Mouse (Mus musculus): Measurements from ENCODE around the gene Tmem141. TPM values are rescaled to one million over a fixed set of nuclear protein-coding genes. Genes with fewer than 3 reads are reported as not detected.
A peak's percentile ranks its signal among the peaks of the same experiment; 100 is the strongest.

Tmem141 gene
- polyA plus RNA-seq, 1 experiment from 2014 or later, result 16.6 TPM

DNA sequence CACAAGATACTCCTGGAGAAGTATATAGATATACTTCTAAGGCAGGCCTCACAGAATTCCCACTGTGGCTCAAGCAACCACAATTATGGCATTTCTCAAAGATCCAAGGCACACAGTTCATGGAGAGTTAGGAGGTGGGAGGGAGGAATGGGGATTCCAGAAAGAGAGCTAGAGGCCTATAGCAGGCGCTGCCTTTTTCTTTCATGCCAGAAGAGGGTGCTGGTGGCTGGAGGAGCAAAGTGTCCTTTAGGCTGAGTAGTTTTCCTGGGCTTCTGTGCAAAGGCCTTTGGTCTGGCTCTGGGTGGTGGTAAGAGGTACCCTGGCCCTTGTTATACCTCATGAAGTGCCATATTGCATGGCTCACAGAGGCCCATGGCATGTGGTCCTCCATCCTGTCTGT lies 12.2 kb upstream of the Tmem141 start:
- no peak for DNase-seq (ENCODE audit: low spot score)
- no peaks in the 10 kb centered on the region for H3K36me3 ChIP-seq (replicated peaks)
- 44% methylated on average over 1 of the region's 1 CpGs for WGBS

DNA sequence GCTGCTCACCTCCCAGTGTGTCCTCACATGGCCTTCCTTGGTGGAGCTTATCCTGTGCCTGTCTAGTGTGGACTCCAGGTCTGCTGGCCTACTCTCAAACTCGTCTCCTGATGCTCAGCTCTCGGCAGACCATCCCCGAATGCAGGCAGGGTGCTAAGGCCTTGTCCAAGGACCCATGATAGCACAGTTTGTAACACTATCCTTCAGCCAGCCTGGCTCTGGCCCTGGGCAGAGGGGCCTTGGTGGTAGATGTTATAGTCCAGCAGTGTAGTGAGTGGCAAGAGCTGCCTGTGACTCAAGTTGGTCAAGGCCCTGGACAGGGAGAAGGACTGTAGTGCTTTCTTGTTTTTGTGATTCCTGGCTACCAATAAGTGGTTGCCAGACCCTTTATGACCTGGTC lies 11.8 kb upstream of the Tmem141 start:
- no peak for DNase-seq (ENCODE audit: low spot score)
- no peaks in the 10 kb centered on the region for H3K36me3 ChIP-seq (replicated peaks)
- no peak overlapping the region for H3K27ac ChIP-seq (replicated peaks)
- H3K27me3 ChIP-seq (replicated peaks; ENCODE audit: low read depth, poor library complexity, severe bottlenecking), result no peaks in the 10 kb centered on the region
- WGBS, result 87% methylated on average over 3 of the region's 3 CpGs
- no peaks in the 10 kb centered on the region for H3K9me3 ChIP-seq
- H3K4me3 ChIP-seq, result no peak overlapping the region
- peaks cover 3% of the 10 kb centered on the region for H3K4me1 ChIP-seq

More for the DNA sequence above, 12.2 kb upstream of the Tmem141 start:
- H3K27ac ChIP-seq (replicated peaks), result no peak overlapping the region
- H3K4me3 ChIP-seq, result no peak overlapping the region
- no peaks in the 10 kb centered on the region for H3K4me1 ChIP-seq
- no peaks in the 10 kb centered on the region for H3K27me3 ChIP-seq (replicated peaks; ENCODE audit: low read depth, poor library complexity, severe bottlenecking)
- no peaks in the 10 kb centered on the region for H3K9me3 ChIP-seq

DNA sequence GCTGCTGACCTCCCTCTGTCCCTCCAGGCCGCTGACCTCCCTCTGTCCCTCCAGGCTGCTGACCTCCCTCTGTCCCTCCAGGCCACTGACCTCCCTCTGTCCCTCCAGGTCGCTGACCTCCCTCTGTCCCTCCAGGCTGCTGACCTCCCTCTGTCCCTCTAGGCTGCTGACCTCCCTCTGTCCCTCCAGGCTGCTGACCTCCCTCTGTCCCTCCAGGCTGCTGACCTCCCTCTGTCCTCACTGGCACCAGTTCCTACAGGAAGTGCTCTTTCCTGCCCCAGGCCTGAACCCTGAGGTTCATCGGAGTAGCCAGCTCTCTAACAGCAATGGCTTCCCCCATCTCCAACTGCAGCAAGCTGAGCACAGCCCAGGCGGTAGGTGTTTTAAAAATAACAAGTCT lies 6.9 kb upstream of the Tmem141 start:
- 44% methylated on average over 4 of the region's 4 CpGs for WGBS
- peak overlapping the region; percentile 2; the same call in 1 of the 2 replicates for H3K27ac ChIP-seq (replicated peaks)
- H3K27me3 ChIP-seq (replicated peaks; ENCODE audit: low read depth, poor library complexity, severe bottlenecking), result no peaks in the 10 kb centered on the region; the same call in 1 of the 2 replicates
- no peaks in the 10 kb centered on the region for H3K9me3 ChIP-seq
- no peak for DNase-seq (ENCODE audit: low spot score)
- H3K4me1 ChIP-seq, result peaks cover 14% of the 10 kb centered on the region
- no peaks in the 10 kb centered on the region for H3K36me3 ChIP-seq (replicated peaks)
- no peak overlapping the region for H3K4me3 ChIP-seq

DNA sequence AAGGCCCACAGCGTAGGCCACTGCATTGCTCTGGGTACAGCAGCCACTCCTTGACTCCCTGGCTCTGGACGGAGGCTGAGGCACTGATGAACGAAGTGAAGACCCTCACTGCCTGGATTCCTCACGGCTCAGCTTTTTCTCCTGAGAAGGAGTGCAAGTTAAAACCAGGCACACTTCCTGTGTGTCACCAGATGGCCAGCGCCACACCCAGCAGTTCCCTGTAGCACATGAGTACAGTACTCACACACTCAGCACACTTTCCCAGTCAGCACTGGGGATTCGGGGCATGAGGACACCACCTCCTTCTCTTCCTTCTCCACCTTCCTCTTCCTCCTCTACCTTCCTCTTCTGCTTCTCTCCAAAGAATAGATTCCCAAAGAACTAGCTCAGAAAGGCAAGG lies 6.0 kb upstream of the Tmem141 start, which contains the start of gene Fcna:
Fcna (minus strand) TSS at position 220 of the 400 bp plus-strand sequence.
- WGBS, result 79% methylated on average over 6 of the region's 6 CpGs
- no peaks in the 10 kb centered on the region for H3K9me3 ChIP-seq
- no peak for DNase-seq (ENCODE audit: low spot score)
- peak within 1 kb of the TSS; percentile 2; the same call in 1 of the 2 replicates for H3K27ac ChIP-seq (replicated peaks)
- H3K4me3 ChIP-seq, result no peak within 1 kb of the TSS
- no peaks in the 10 kb centered on the region for H3K36me3 ChIP-seq (replicated peaks)
- H3K27me3 ChIP-seq (replicated peaks; ENCODE audit: low read depth, poor library complexity, severe bottlenecking), result no peaks in the 10 kb centered on the region; the same call in 1 of the 2 replicates
- peaks cover 14% of the 10 kb centered on the region for H3K4me1 ChIP-seq

DNA sequence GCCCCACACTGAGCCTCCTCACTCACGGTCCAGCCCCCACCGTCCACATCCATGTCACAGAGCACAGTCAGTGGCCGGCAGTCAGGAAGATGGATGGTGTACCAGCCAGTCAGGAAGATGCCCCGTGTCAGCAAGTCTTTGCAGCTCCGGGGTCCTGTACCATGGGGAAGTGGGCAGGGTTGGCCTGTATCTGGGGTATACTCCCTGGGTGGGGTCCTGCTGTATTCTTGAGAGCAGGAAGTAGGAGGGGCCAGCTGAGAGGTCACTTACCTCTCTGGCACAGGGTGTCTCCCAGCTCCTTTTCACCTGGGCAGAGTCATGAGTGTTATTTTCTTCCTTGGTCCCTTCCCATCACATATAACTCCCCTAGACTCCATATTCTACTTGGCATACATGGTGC lies 4.2 kb upstream of the Tmem141 start:
- Histone ChIP-seq H3K27me3 (replicated peaks; ENCODE audit: low read depth, poor library complexity, severe bottlenecking) (no peaks in the 10 kb centered on the region; the same call in 1 of the 2 replicates), H3K4me3 (no peak overlapping the region), H3K27ac (replicated peaks) (no peak overlapping the region), H3K36me3 (replicated peaks) (no peaks in the 10 kb centered on the region), H3K4me1 (peaks cover 24% of the 10 kb centered on the region), H3K9me3 (no peaks in the 10 kb centered on the region)
- DNase-seq (ENCODE audit: low spot score), result no peak
- 74% methylated on average over 5 of the region's 5 CpGs for WGBS

DNA sequence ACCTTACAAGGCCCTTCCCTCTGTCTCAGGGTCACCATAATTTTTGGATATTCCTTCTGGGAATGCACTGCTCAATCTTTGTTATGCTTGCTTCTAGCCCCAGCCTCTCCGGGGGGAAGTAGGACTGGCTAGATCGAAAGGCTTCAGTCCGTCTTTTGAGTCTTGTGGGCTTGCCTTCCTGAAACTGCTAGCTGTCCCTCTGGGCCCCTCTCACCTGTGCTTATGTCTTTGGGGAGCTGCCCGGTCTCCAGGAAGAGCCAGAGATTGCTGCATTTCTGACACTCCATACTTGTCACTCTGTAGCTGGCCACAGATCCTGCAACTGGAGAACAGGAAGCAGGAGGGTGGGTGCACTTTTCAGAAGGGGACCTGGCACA lies 965 bp downstream of the Tmem141 start:
- Histone ChIP-seq H3K27me3 (replicated peaks; ENCODE audit: low read depth, poor library complexity, severe bottlenecking) (peaks cover 45% of the 10 kb centered on the region), H3K4me3 (peak overlapping the region; percentile 62; the same call in 1 of the 2 replicates), H3K36me3 (replicated peaks) (no peaks in the 10 kb centered on the region), H3K27ac (replicated peaks) (no peak overlapping the region), H3K9me3 (no peaks in the 10 kb centered on the region), H3K4me1 (peaks cover 24% of the 10 kb centered on the region)
- WGBS, result 88% methylated on average over 4 of the region's 4 CpGs
- DNase-seq (ENCODE audit: low spot score), result no peak

DNA sequence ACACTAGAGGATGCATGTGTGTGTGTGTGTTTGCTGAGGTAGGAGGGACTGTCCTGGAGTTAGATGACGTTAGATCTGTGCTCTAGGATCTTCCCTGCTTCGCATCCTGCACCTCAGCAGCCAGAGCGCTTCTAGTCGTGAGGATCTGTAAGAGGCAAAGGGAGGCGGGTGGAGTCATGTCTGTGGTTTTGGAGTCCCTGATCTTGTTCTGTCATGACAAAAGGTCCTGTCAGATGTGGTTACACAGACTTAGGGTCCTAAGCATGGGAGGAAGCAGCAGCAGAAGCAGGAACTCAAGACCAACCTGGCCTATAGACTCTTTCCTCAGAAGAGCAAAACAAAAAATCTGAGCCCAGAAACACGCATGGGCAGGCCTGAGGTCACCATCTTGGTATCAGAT lies 1.4 kb downstream of the Tmem141 start:
- WGBS, result 82% methylated on average over 6 of the region's 6 CpGs
- Histone ChIP-seq H3K36me3 (replicated peaks) (no peaks in the 10 kb centered on the region), H3K27ac (replicated peaks) (no peak overlapping the region), H3K9me3 (no peaks in the 10 kb centered on the region), H3K4me1 (peaks cover 25% of the 10 kb centered on the region), H3K27me3 (replicated peaks; ENCODE audit: low read depth, poor library complexity, severe bottlenecking) (peaks cover 50% of the 10 kb centered on the region), H3K4me3 (no peak overlapping the region)
- no peak for DNase-seq (ENCODE audit: low spot score)

DNA sequence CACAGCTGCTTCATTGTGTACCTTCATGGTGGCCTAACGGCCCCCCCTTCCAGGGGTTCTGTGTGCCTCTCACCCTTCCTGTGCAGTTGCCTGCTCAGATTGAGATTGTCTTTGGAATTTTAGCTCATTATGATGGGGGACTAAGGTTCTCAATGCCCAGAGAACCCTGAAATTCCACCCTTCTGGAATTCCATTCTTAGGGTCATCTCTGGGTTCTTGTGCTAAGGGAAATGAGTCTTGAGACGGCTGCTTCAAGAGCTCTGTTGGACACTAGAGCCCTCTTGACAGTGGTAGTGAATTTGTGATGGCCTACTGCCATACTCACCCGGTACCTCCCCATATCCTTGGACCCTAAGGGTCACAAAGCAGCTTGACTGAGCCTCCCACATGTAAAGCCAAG lies 4.2 kb downstream of the Tmem141 start, which contains the start of gene Ccdc183:
Ccdc183 (minus strand) TSS at position 101 of the 400 bp plus-strand sequence.
- WGBS, result 82% methylated on average over 3 of the region's 3 CpGs
- Histone ChIP-seq H3K27ac (replicated peaks) (no peak within 1 kb of the TSS), H3K4me1 (peaks cover 25% of the 10 kb centered on the region), H3K4me3 (peak within 1 kb of the TSS; percentile 33; the same call in 1 of the 2 replicates), H3K36me3 (replicated peaks) (no peaks in the 10 kb centered on the region), H3K9me3 (no peaks in the 10 kb centered on the region), H3K27me3 (replicated peaks; ENCODE audit: low read depth, poor library complexity, severe bottlenecking) (peaks cover 76% of the 10 kb centered on the region)
- DNase-seq (ENCODE audit: low spot score), result no peak

DNA sequence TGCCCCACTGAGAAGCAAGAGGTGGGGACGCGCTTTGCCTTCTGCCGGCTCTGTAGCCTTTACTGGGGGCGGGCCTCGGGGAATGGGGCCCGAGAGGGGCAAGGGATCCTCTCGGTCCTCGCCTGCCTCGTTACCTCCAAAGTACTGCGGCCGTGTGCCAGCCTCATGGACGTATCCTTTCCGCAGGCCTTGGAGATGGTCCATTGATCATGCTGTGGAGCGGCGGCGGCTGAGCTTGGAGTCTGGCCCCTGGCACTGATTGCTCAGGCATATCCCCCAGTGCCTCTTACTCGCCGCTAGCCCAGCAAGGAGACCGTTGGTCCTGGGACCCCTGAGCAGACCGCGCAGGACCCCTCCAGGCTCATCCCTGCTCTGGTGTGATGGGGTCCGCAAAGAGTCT lies 5.4 kb downstream of the Tmem141 start:
- Histone ChIP-seq H3K9me3 (no peaks in the 10 kb centered on the region), H3K27me3 (replicated peaks; ENCODE audit: low read depth, poor library complexity, severe bottlenecking) (peaks cover 85% of the 10 kb centered on the region), H3K4me1 (peaks cover 19% of the 10 kb centered on the region), H3K4me3 (peak overlapping the region; percentile 33), H3K27ac (replicated peaks) (no peak overlapping the region; the same call in 1 of the 2 replicates), H3K36me3 (replicated peaks) (no peaks in the 10 kb centered on the region)
- 26% methylated on average over 22 of the region's 22 CpGs for WGBS
- DNase-seq (ENCODE audit: low spot score), result no peak

DNA sequence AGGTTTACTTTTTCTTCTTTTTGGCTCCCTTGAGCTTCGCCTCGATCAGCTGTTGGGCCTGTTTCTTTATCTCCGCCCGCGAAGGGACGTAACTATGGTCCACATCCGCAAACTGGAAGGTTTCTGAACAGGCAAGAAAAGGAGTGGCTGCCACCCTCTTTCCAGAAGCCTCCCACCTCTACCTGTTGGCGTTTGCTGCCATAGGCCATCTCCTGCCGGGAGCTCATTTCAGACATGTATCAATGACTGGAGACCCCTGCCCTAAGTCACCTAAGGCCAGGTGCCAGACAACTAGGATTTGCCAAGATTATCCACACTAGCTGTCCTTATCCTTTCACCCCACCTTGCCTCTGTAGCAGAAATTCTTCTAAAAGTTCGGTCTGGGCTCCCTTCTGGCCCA lies 13.1 kb downstream of the Tmem141 start:
- peak overlapping the region; percentile 96 for H3K27ac ChIP-seq (replicated peaks)

DNA sequence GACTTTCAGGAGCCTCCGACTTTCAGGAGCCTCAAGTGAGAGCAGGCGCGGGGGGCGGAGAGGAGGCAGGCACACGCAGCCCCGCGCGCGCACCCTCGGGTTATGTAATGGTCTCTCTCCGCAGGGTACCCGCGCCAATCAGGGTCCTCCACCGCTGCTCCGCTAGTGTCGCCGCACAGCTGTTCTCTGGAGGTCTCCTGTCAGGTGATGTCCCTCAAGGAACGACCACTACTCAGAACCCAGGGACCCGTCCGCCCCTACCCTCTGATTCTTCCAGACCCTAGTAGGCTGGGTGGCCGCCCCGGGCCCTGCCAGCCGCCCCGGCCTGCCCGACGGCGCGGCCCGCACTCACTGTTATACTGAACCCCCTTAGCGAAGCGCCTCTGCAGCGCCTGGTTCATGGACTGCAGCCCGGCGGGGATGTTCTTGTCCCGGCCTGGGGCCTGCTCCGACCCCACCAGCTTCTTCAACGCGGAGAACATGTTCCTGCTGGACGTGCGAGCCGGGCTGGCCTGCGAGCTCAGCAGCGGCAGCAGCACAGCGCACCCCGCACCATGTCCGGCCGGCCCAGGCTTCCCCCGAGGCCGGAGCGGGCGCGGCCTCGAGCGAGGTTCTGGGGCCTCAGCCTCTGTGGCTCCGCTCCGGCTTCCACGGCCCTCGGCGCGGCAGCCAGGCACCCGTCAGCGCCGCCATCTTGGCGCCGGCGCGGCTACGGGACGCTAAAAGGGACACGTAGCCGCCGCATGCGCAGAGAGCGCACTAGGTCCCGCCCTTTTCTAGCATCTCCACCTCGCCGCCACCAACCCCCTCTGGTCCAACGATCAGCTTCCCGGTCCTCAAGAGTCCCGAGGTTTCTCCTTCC lies 13.8 kb downstream of the Tmem141 start, which contains the start of gene Rabl6:
Rabl6 (minus strand) TSS at position 761 of the 862 bp plus-strand sequence.
- Histone ChIP-seq H3K27me3 (replicated peaks; ENCODE audit: low read depth, poor library complexity, severe bottlenecking) (peaks cover 40% of the 10 kb centered on the region), H3K4me3 (peak within 1 kb of the TSS; percentile 94), H3K9me3 (no peaks in the 10 kb centered on the region), H3K36me3 (replicated peaks) (peaks cover 21% of the 10 kb centered on the region), H3K4me1 (peaks cover 17% of the 10 kb centered on the region), H3K27ac (replicated peaks) (peak within 1 kb of the TSS; percentile 96)
- peak; percentile 90 for DNase-seq (ENCODE audit: low spot score)
- under 1% methylated on average over 80 of the region's 80 CpGs for WGBS

More for the DNA sequence above, 13.1 kb downstream of the Tmem141 start:
- 70% methylated on average over 10 of the region's 10 CpGs for WGBS
- H3K36me3 ChIP-seq (replicated peaks), result peaks cover 15% of the 10 kb centered on the region
- peaks cover 17% of the 10 kb centered on the region for H3K4me1 ChIP-seq
- peaks cover 46% of the 10 kb centered on the region for H3K27me3 ChIP-seq (replicated peaks; ENCODE audit: low read depth, poor library complexity, severe bottlenecking)
- peak overlapping the region; percentile 94 for H3K4me3 ChIP-seq
- H3K9me3 ChIP-seq, result no peaks in the 10 kb centered on the region
- DNase-seq (ENCODE audit: low spot score), result no peak

DNA sequence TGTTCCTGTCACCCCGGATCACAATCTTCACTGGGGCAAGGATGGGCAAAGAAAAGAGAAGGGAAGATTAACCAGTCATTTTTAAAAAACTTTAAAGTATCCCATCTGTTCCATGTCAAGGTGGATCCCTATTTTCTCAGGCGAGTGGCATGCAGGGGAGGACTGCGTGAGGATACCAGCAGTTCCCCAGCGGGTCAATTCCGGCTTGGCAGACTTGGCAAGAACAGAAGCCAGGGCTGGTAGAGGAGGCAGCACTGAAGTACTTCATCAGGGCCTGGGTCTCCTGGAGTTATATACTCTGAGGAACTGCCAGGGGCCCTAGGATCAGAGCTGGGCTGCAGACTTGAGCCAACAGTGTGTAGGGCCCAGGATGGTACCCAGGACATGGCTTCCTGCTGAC lies 19.3 kb downstream of the Tmem141 start:
- 92% methylated on average over 5 of the region's 5 CpGs for WGBS
- H3K4me1 ChIP-seq, result peaks cover 12% of the 10 kb centered on the region
- no peak overlapping the region for H3K4me3 ChIP-seq
- H3K9me3 ChIP-seq, result no peaks in the 10 kb centered on the region
- H3K36me3 ChIP-seq (replicated peaks), result peaks cover 76% of the 10 kb centered on the region
- H3K27me3 ChIP-seq (replicated peaks; ENCODE audit: low read depth, poor library complexity, severe bottlenecking), result no peaks in the 10 kb centered on the region
- no peak for DNase-seq (ENCODE audit: low spot score)
- H3K27ac ChIP-seq (replicated peaks), result no peak overlapping the region

DNA sequence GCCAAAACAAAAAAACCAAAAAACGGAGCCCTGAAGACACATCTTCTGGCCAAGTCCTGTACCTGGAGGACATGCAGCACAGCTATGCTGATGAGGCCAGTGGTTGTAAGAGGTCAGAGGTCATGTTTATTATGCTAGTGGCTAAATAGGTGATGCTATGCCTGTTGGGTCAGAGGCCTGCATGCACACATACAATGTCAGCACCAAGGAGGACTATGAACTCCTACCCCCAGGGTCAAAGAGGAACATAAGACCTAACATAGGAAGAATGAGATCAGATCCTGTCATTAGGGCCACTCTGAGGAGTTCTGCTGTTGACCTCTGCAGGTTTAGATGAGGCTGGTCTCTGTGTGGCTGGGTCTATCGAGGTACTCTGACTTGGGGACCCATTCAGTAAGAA lies 21.8 kb downstream of the Tmem141 start:
- 87% methylated on average over 2 of the region's 2 CpGs for WGBS
- Histone ChIP-seq H3K27ac (replicated peaks) (no peak overlapping the region), H3K4me1 (no peaks in the 10 kb centered on the region), H3K36me3 (replicated peaks) (peaks cover 96% of the 10 kb centered on the region), H3K9me3 (no peaks in the 10 kb centered on the region), H3K27me3 (replicated peaks; ENCODE audit: low read depth, poor library complexity, severe bottlenecking) (no peaks in the 10 kb centered on the region), H3K4me3 (no peak overlapping the region)
- DNase-seq (ENCODE audit: low spot score), result no peak

Data from embryonic facial prominence, embryonic 10.5 days (tissue).